Mouse (Mus musculus): Measurements from ENCODE around the gene Zfp369. TPM values are rescaled to one million over a fixed set of nuclear protein-coding genes. Genes with fewer than 3 reads are reported as not detected.

The Zfp369 gene
- 53.0 TPM for total RNA-seq (2023)

DNA sequence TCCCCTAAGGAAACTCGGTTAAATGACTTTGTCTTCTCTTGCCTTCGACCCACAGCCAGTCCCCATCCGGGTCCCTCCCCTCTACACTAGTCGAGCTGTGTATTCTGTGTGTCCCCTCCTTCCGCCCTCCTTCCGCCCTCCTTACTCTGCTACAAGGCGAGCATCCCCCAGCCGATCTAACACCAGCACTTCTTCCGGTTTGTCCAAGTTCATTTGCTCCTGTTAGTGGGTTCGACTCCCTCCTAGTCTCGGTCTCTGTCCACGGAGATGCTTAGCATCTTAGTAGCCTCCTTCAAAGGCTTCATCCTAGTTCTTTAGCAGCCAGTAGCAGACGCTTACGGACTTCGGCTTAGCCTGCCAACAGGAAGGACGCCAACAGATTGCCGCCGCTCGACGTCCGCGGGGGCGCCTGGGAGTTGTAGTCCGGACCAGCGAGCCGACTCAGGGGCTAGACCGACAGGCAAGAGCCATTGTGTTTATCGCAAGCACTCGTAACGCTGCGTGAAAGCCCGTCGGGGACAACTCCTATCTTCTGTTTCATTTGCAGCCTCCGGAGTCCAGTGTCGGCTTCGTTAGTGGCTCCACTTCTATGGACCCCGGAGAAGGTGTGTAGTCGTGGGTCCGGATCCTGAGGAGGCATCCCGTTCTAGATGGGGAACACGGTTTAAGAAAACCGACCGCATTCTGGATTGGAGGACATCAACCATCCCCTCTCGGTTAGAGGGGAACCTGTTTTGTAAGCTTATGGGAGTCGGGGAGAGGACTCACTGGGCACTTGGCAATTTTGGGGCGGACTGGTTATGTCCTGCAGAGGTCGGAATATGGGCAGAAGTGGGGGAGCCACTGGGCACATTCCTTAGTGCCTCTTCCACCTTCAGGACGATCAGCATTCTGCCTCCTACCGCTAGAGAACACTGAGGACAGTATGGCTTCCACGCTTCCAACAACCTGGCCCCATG, at the start of gene Zfp369:
TSS of gene Zfp369 (plus strand) at position 432 of the 959 bp plus-strand sequence.

DNA sequence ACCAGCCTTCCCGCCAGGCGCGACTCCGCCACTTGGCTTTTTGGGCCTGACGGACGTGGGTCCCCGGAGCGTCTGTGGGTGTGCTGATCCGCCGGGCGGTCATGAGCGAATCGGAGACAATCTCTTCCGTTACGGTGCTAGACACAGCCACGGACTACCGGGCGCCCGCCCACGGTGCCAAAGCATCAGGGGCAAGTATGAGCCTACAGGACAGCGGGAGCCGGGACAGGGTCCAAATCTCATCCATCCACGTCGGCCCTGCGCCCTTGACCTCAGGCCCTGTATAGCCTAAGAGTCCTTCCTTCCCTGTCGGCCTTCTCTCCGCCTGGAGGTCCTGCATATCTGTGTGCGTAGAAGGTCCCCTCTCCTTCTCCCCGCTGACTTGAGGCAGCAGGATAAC, 19.4 kb upstream of the Zfp369 start, which contains the start of gene Gm10775:
TSS of gene Gm10775 (plus strand) at position 301 of the 400 bp plus-strand sequence.

Other genes starting within 250 kb of the Zfp369 start
- gene Spata31d1c, start 245.8 kb upstream of the Zfp369 start, total RNA-seq (2023): not detected
- gene Prss47, start 226.1 kb upstream of the Zfp369 start, total RNA-seq (2023): not detected
- 39.5 TPM for gene Mfsd14b, start 165.8 kb upstream of the Zfp369 start, total RNA-seq (2023)
- not detected for gene Olfr465-ps1, start 140.7 kb upstream of the Zfp369 start, total RNA-seq (2023)
- gene Olfr466, start 128.6 kb upstream of the Zfp369 start, total RNA-seq (2023): not detected
- gene Nlrp4f, start 72.8 kb upstream of the Zfp369 start, total RNA-seq (2023): not detected
- not detected for gene Gm10775, start 19.3 kb upstream of the Zfp369 start, total RNA-seq (2023)
- gene Gm10139, start 233.9 kb downstream of the Zfp369 start, total RNA-seq (2023): not detected

All from CD4-positive naive resting alpha-beta T cell, adult 76 days (primary cell).